Mouse (Mus musculus) heart, embryonic 15.5 days (tissue): ENCODE measurements around the gene Rasa2. TPM values are rescaled to one million over a fixed set of nuclear protein-coding genes. Genes with fewer than 3 reads are reported as not detected.
A peak's percentile ranks its signal among the peaks of the same experiment; 100 is the strongest.

ENCODE experiments used
- ATAC-seq: fragments of 200-750 bp; cut with Nextera tagmentation; replicated peaks from 2 replicates; pipeline ENCODE4 v1.8.0; 2017; ENCODE audit warnings: low read depth, moderate TSS enrichment; ENCODE audit not compliant: insufficient number of reproducible peaks, insufficient read depth, low FRiP score
- H3K27ac ChIP-seq: fragments of 300-500 bp; sonication (generic); 2 replicates; pipeline ENCODE4 v1.5.1; 2015; ENCODE audit warnings: mild to moderate bottlenecking, inconsistent platforms
- H3K27me3 ChIP-seq: fragments of 300-500 bp; sonication (generic); 2 replicates; pipeline ENCODE4 v1.6.1; 2015; ENCODE audit warnings: inconsistent platforms
- H3K36me3 ChIP-seq: fragments of 300-500 bp; sonication (generic); 2 replicates; pipeline ENCODE4 v1.6.1; 2015; ENCODE audit warnings: mild to moderate bottlenecking, inconsistent platforms
- H3K4me1 ChIP-seq: fragments of 300-500 bp; sonication (generic); replicated peaks from 2 replicates; pipeline ENCODE4 v1.6.1; 2015; ENCODE audit warnings: inconsistent platforms
- H3K4me2 ChIP-seq: fragments of 300-500 bp; sonication (generic); 2 replicates; pipeline ENCODE4 v1.6.1; 2015; ENCODE audit warnings: inconsistent platforms, mild to moderate bottlenecking, moderate library complexity
- H3K4me3 ChIP-seq: fragments of 300-500 bp; sonication (generic); 2 replicates; pipeline ENCODE4 v1.5.1; 2015; ENCODE audit warnings: mild to moderate bottlenecking, inconsistent platforms
- H3K9ac ChIP-seq: fragments of 300-500 bp; sonication (generic); 2 replicates; pipeline ENCODE4 v1.6.1; 2015; ENCODE audit warnings: mild to moderate bottlenecking, inconsistent platforms
- H3K9me3 ChIP-seq: fragments of 300-500 bp; sonication (generic); replicated peaks from 2 replicates; pipeline ENCODE4 v1.6.1; 2016; ENCODE audit warnings: inconsistent platforms
- WGBS: fragments of 180-500 bp; shearing (Covaris S2); methylation state at CpG from one replicate; pipeline ENCODE4 v1.1.7; 2015; ENCODE audit warnings: mixed read lengths; 5-methylcytosine and 5-hydroxymethylcytosine counted together
- polyA plus RNA-seq: library from polyadenylated mRNA; unstranded; fragments of >200 nt; fragmentation: Nextera tagmentation; extraction: Ambion mirVana; gene quantifications from 2 replicates; pipeline ENCODE4 v1.2.1, GENCODE M21; 2015

The Rasa2 gene
- polyA plus RNA-seq, 1 experiment from 2014 or later: 13.1 TPM

- H3K4me1 ChIP-seq: no peaks in the 10 kb centered on the region
- no peak overlapping the region for H3K4me2 ChIP-seq
- H3K27me3 ChIP-seq: no peaks in the 10 kb centered on the region
- WGBS: 71% methylated on average over 6 of the region's 6 CpGs
- no peak overlapping the region for H3K4me3 ChIP-seq
- no peaks in the 10 kb centered on the region for H3K9me3 ChIP-seq
- H3K36me3 ChIP-seq: peaks cover 7% of the 10 kb centered on the region
- no peak for ATAC-seq
- H3K9ac ChIP-seq: no peak overlapping the region
- H3K27ac ChIP-seq: no peak overlapping the region
These were observed 53.7 kb downstream of the Rasa2 start for GRCm38 (mm10) chr9:96577674-96578073.

GRCm38 (mm10) chr9:96573252-96573651, 58.2 kb downstream of the Rasa2 start:
- no peak overlapping the region for H3K4me2 ChIP-seq
- WGBS: 4% methylated on average over 1 of the region's 1 CpGs
- no peaks in the 10 kb centered on the region for H3K9me3 ChIP-seq
- H3K9ac ChIP-seq: no peak overlapping the region
- no peak overlapping the region for H3K27ac ChIP-seq
- no peak overlapping the region for H3K4me3 ChIP-seq
- ATAC-seq: no peak
- H3K36me3 ChIP-seq: peaks cover 20% of the 10 kb centered on the region
- no peaks in the 10 kb centered on the region for H3K4me1 ChIP-seq
- no peaks in the 10 kb centered on the region for H3K27me3 ChIP-seq

- Histone ChIP-seq H3K27ac (no peak overlapping the region), H3K9ac (no peak overlapping the region), H3K4me3 (no peak overlapping the region), H3K9me3 (no peaks in the 10 kb centered on the region), H3K27me3 (no peaks in the 10 kb centered on the region), H3K4me1 (no peaks in the 10 kb centered on the region), H3K4me2 (no peak overlapping the region), H3K36me3 (peaks cover 21% of the 10 kb centered on the region)
- ATAC-seq: no peak
- WGBS: 83% methylated on average over 9 of the region's 9 CpGs
These were observed 58.7 kb downstream of the Rasa2 start for GRCm38 (mm10) chr9:96572754-96573153.

GRCm38 (mm10) chr9:96566470-96566996, 64.9 kb downstream of the Rasa2 start:
- Histone ChIP-seq H3K27me3 (no peaks in the 10 kb centered on the region), H3K4me1 (no peaks in the 10 kb centered on the region), H3K9ac (no peak overlapping the region), H3K9me3 (no peaks in the 10 kb centered on the region), H3K27ac (no peak overlapping the region), H3K36me3 (peaks cover 18% of the 10 kb centered on the region), H3K4me2 (no peak overlapping the region), H3K4me3 (no peak overlapping the region)
- 80% methylated on average over 8 of the region's 8 CpGs for WGBS
- no peak for ATAC-seq

- Histone ChIP-seq H3K4me3 (no peak overlapping the region), H3K9ac (no peak overlapping the region), H3K27me3 (no peaks in the 10 kb centered on the region), H3K27ac (no peak overlapping the region), H3K4me2 (no peak overlapping the region), H3K9me3 (no peaks in the 10 kb centered on the region), H3K36me3 (peaks cover 16% of the 10 kb centered on the region), H3K4me1 (no peaks in the 10 kb centered on the region)
- WGBS: 93% methylated on average over 4 of the region's 4 CpGs
- ATAC-seq: no peak
These were observed 67.9 kb downstream of the Rasa2 start for GRCm38 (mm10) chr9:96563501-96563900.

GRCm38 (mm10) chr9:96559148-96559547, 72.3 kb downstream of the Rasa2 start:
- Histone ChIP-seq H3K27me3 (no peaks in the 10 kb centered on the region), H3K4me3 (no peak overlapping the region), H3K36me3 (peaks cover 10% of the 10 kb centered on the region), H3K9ac (no peak overlapping the region), H3K4me1 (no peaks in the 10 kb centered on the region), H3K27ac (no peak overlapping the region), H3K4me2 (no peak overlapping the region), H3K9me3 (no peaks in the 10 kb centered on the region)
- ATAC-seq: no peak
- 91% methylated on average over 6 of the region's 6 CpGs for WGBS

- H3K9me3 ChIP-seq: no peaks in the 10 kb centered on the region
- peaks cover 10% of the 10 kb centered on the region for H3K36me3 ChIP-seq
- no peak overlapping the region for H3K4me2 ChIP-seq
- H3K4me3 ChIP-seq: no peak overlapping the region
- 59% methylated on average over 1 of the region's 1 CpGs for WGBS
- H3K4me1 ChIP-seq: no peaks in the 10 kb centered on the region
- no peak overlapping the region for H3K9ac ChIP-seq
- no peak overlapping the region for H3K27ac ChIP-seq
- no peaks in the 10 kb centered on the region for H3K27me3 ChIP-seq
- ATAC-seq: no peak
These were observed 72.8 kb downstream of the Rasa2 start for GRCm38 (mm10) chr9:96558594-96558993.

- Histone ChIP-seq H3K4me3 (no peak overlapping the region), H3K9ac (no peak overlapping the region), H3K27me3 (no peaks in the 10 kb centered on the region), H3K4me2 (no peak overlapping the region), H3K9me3 (no peaks in the 10 kb centered on the region), H3K4me1 (no peaks in the 10 kb centered on the region), H3K36me3 (peaks cover 20% of the 10 kb centered on the region), H3K27ac (no peak overlapping the region)
- WGBS: 85% methylated on average over 1 of the region's 1 CpGs
- ATAC-seq: no peak
These were observed 77.3 kb downstream of the Rasa2 start for GRCm38 (mm10) chr9:96554095-96554494.

GRCm38 (mm10) chr9:96545410-96545809, 86.0 kb downstream of the Rasa2 start:
- 81% methylated on average over 13 of the region's 13 CpGs for WGBS
- no peak overlapping the region for H3K4me3 ChIP-seq
- H3K9ac ChIP-seq: no peak overlapping the region
- no peaks in the 10 kb centered on the region for H3K27me3 ChIP-seq
- H3K4me1 ChIP-seq: no peaks in the 10 kb centered on the region
- H3K27ac ChIP-seq: no peak overlapping the region
- ATAC-seq: no peak
- H3K36me3 ChIP-seq: peaks cover 14% of the 10 kb centered on the region; the same call in 1 of the 2 replicates
- H3K4me2 ChIP-seq: no peak overlapping the region
- H3K9me3 ChIP-seq: no peaks in the 10 kb centered on the region

- Histone ChIP-seq H3K4me1 (0 out of 2 replicates have a peak, but pooled peaks cover 1% of the 10 kb centered on the region), H3K27me3 (no peaks in the 10 kb centered on the region), H3K36me3 (peaks cover 14% of the 10 kb centered on the region; the same call in 1 of the 2 replicates), H3K9ac (no peak overlapping the region), H3K4me3 (peak overlapping the region; percentile 40), H3K4me2 (peak overlapping the region; percentile 53), H3K27ac (no peak overlapping the region), H3K9me3 (no peaks in the 10 kb centered on the region)
- WGBS: 41% methylated on average over 27 of the region's 27 CpGs
- ATAC-seq: peak; percentile 79; the same call in 1 of the 2 replicates
These were observed 87.5 kb downstream of the Rasa2 start for GRCm38 (mm10) chr9:96543643-96544640.

GRCm38 (mm10) chr9:96538916-96539315, 92.5 kb downstream of the Rasa2 start:
- H3K4me2 ChIP-seq: no peak overlapping the region
- no peak overlapping the region for H3K27ac ChIP-seq
- H3K27me3 ChIP-seq: no peaks in the 10 kb centered on the region
- no peaks in the 10 kb centered on the region for H3K9me3 ChIP-seq
- H3K36me3 ChIP-seq: peaks cover 10% of the 10 kb centered on the region; the same call in 1 of the 2 replicates
- no peak overlapping the region for H3K9ac ChIP-seq
- H3K4me3 ChIP-seq: no peak overlapping the region
- no peak for ATAC-seq
- H3K4me1 ChIP-seq: peaks cover 13% of the 10 kb centered on the region
- 54% methylated on average over 10 of the region's 10 CpGs for WGBS
